Mouse (Mus musculus) liver, embryonic 11.5 days (tissue): ENCODE results near the gene Cfap74. TPM values are rescaled to one million over a fixed set of nuclear protein-coding genes. Genes with fewer than 3 reads are reported as not detected.
"Not testable (repeated sequence)": the region's sequence is repeated elsewhere in the genome, so short reads cannot be mapped to it uniquely, and the experiment has no call there.

ENCODE experiments used
- ATAC-seq: fragments of 200-750 bp; cut with Nextera tagmentation; replicated peaks from 2 replicates; pipeline ENCODE4 v1.8.0; 2017; ENCODE audit warnings: moderate number of reproducible peaks, mild to moderate bottlenecking, moderate TSS enrichment, moderate library complexity; ENCODE audit not compliant: low FRiP score
- DNase-seq: peaks from one replicate; pipeline ENCODE4 v3.0.0-alpha.2; 2017; ENCODE audit warnings: low spot score
- H3K27ac ChIP-seq: fragments of 300-500 bp; sonication (generic); 2 replicates; pipeline ENCODE4 v1.5.1; 2014; ENCODE audit warnings: mild to moderate bottlenecking, low read depth, low read length, control low read depth
- H3K27me3 ChIP-seq: fragments of 300-500 bp; sonication (generic); replicated peaks from 2 replicates; pipeline ENCODE4 v1.6.1; 2014; ENCODE audit warnings: low read length, mixed read lengths; ENCODE audit not compliant: control insufficient read depth, insufficient read depth
- H3K36me3 ChIP-seq: fragments of 300-500 bp; sonication (generic); 2 replicates; pipeline ENCODE4 v1.6.1; 2014; ENCODE audit warnings: mild to moderate bottlenecking, low read length, moderate library complexity, mixed read lengths; ENCODE audit not compliant: control insufficient read depth, insufficient read depth
- H3K4me1 ChIP-seq: fragments of 300-500 bp; sonication (generic); replicated peaks from 2 replicates; pipeline ENCODE4 v1.6.1; 2014; ENCODE audit warnings: low read length, mixed read lengths; ENCODE audit not compliant: control insufficient read depth, insufficient read depth
- H3K4me2 ChIP-seq: fragments of 300-500 bp; sonication (generic); 2 replicates; pipeline ENCODE4 v1.6.1; 2014; ENCODE audit warnings: mild to moderate bottlenecking, control low read depth, moderate library complexity
- H3K4me3 ChIP-seq: fragments of 300-500 bp; sonication (generic); 2 replicates; pipeline ENCODE4 v1.5.1; 2014; ENCODE audit warnings: low read depth, low read length, control low read depth
- H3K9ac ChIP-seq: fragments of 300-500 bp; sonication (generic); 2 replicates; pipeline ENCODE4 v1.6.1; 2014; ENCODE audit warnings: low read depth, low read length, control low read depth
- H3K9me3 ChIP-seq: fragments of 300-500 bp; sonication (generic); 2 replicates; pipeline ENCODE4 v1.6.1; 2016; ENCODE audit warnings: low read length, inconsistent platforms, mixed read lengths; ENCODE audit not compliant: control insufficient read depth
- WGBS: fragments of 180-500 bp; shearing (Covaris S2); extraction: QIAGEN DNeasy Blood & Tissue Kit; methylation state at CpG from one replicate; pipeline ENCODE4 v1.1.7; 2014; 5-methylcytosine and 5-hydroxymethylcytosine counted together
- polyA plus RNA-seq: library from polyadenylated mRNA; unstranded; fragments of >200 nt; fragmentation: Nextera tagmentation; extraction: Ambion mirVana; gene quantifications from 2 replicates; pipeline ENCODE4 v1.2.1, GENCODE M21; 2014

Cfap74 gene
- polyA plus RNA-seq, 1 experiment from 2014 or later = 1.1 TPM

GRCm38 (mm10) chr4:155420137-155420536, 11.1 kb downstream of the Cfap74 start:
- no peaks in the 10 kb centered on the region for H3K27me3 ChIP-seq
- no peaks in the 10 kb centered on the region for H3K9me3 ChIP-seq
- 82% methylated on average over 3 of the region's 3 CpGs for WGBS
- DNase-seq (no peak), ATAC-seq (no peak)
- no peaks in the 10 kb centered on the region for H3K4me1 ChIP-seq
- no peak overlapping the region for H3K9ac ChIP-seq
- H3K36me3 ChIP-seq = no peaks in the 10 kb centered on the region
- H3K27ac ChIP-seq = no peak overlapping the region
- H3K4me3 ChIP-seq = no peak overlapping the region
- H3K4me2 ChIP-seq = no peak overlapping the region

GRCm38 (mm10) chr4:155421412-155422370, 12.7 kb downstream of the Cfap74 start:
- H3K36me3 ChIP-seq, H3K27ac ChIP-seq, H3K4me1 ChIP-seq, H3K9me3 ChIP-seq, H3K27me3 ChIP-seq, H3K4me3 ChIP-seq, ATAC-seq, H3K9ac ChIP-seq, DNase-seq, H3K4me2 ChIP-seq: not testable (repeated sequence)
- WGBS = 79% methylated on average over 20 of the region's 30 CpGs

DNA sequence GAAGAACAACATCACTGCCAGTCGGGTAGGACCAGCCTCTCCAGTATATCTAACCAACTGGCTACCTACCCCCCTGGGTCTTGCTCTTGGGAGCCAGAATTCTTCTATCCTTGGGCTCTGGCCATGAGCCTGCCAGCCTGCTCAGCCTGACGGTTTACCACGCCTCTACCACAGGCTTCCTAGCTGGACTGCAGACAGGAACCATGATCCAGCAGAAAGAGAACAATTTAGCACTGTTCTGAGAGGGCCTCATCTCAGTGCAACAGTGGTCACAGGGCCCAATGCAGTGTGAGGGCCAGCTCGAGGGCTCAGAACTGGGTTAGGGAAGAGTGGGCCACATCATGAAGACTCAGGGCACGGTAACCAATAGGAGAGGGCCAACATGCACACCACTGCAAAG, 15.0 kb downstream of the Cfap74 start:
- DNase-seq (no peak), ATAC-seq (no peak)
- H3K4me1 ChIP-seq = no peaks in the 10 kb centered on the region
- H3K27me3 ChIP-seq = no peaks in the 10 kb centered on the region
- H3K4me3 ChIP-seq = no peak overlapping the region
- 76% methylated on average over 5 of the region's 5 CpGs for WGBS
- H3K9me3 ChIP-seq = no peaks in the 10 kb centered on the region
- H3K9ac ChIP-seq = no peak overlapping the region
- H3K27ac ChIP-seq = no peak overlapping the region
- H3K36me3 ChIP-seq = no peaks in the 10 kb centered on the region
- no peak overlapping the region for H3K4me2 ChIP-seq

- DNase-seq (no peak), ATAC-seq (no peak)
- H3K36me3 ChIP-seq = no peaks in the 10 kb centered on the region
- H3K4me1 ChIP-seq = no peaks in the 10 kb centered on the region
- H3K9ac ChIP-seq = no peak overlapping the region
- H3K27ac ChIP-seq = no peak overlapping the region
- H3K4me3 ChIP-seq = no peak overlapping the region
- H3K4me2 ChIP-seq = no peak overlapping the region
- no peaks in the 10 kb centered on the region for H3K9me3 ChIP-seq
- H3K27me3 ChIP-seq = no peaks in the 10 kb centered on the region
- WGBS = 69% methylated on average over 6 of the region's 6 CpGs
Observed at GRCm38 (mm10) chr4:155426272-155426671, 17.3 kb downstream of the Cfap74 start.

- DNase-seq (no peak), ATAC-seq (no peak)
- Histone ChIP-seq H3K27me3 (no peaks in the 10 kb centered on the region), H3K4me3 (no peak overlapping the region), H3K4me1 (no peaks in the 10 kb centered on the region), H3K27ac (no peak overlapping the region), H3K36me3 (no peaks in the 10 kb centered on the region), H3K9me3 (no peaks in the 10 kb centered on the region), H3K4me2 (no peak overlapping the region), H3K9ac (no peak overlapping the region)
Observed at GRCm38 (mm10) chr4:155428442-155428841, 19.5 kb downstream of the Cfap74 start.

- no peak overlapping the region for H3K4me2 ChIP-seq
- H3K27ac ChIP-seq = no peak overlapping the region
- DNase-seq (no peak), ATAC-seq (no peak)
- 73% methylated on average over 3 of the region's 3 CpGs for WGBS
- no peak overlapping the region for H3K4me3 ChIP-seq
- H3K36me3 ChIP-seq = no peaks in the 10 kb centered on the region
- H3K27me3 ChIP-seq = no peaks in the 10 kb centered on the region
- no peak overlapping the region for H3K9ac ChIP-seq
- H3K9me3 ChIP-seq = no peaks in the 10 kb centered on the region
- no peaks in the 10 kb centered on the region for H3K4me1 ChIP-seq
Observed at GRCm38 (mm10) chr4:155429202-155429601, 20.2 kb downstream of the Cfap74 start.

DNA sequence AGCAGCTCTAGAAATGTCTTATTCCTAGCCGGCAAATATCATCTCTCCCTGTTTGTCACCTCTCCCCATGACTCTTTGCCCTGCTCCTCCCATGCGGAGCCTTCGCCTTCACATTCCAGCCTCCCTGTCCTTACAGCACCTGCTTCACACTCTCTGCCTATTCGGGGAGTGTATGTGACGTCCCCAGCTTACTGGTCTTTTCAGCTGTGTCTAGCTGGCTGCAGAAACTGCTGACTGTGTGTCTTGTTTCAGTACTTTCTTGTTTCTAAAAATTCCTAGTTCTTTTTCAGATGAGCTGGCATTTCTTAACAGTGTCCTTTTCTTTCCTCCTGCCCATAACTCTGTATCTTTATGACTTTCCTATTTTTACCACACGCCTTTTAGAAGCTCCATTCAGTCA, 23.4 kb downstream of the Cfap74 start:
- no peaks in the 10 kb centered on the region for H3K9me3 ChIP-seq
- WGBS = 82% methylated on average over 6 of the region's 6 CpGs

DNA sequence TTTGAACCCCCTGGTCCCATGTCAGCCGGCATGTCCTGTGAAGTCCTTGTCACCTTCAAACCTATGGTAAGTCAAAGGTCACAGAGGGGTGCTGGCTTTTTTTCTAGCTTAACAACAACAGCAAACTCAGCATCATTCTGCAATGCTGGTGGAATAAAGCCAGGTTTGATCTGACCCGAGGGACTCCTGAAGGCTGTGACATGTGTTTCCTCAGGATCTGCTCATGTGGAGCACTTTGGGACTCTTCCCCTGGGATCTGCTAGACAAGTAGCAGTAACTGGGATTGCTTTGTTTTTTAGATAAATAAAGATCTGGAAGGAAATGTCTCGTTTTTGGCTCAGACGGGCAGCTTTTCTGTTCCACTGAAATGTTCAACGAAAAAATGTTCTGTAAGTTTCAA, 25.0 kb downstream of the Cfap74 start:
- Histone ChIP-seq H3K27ac (no peak overlapping the region), H3K4me1 (no peaks in the 10 kb centered on the region), H3K4me3 (no peak overlapping the region), H3K4me2 (no peak overlapping the region), H3K9me3 (no peaks in the 10 kb centered on the region), H3K27me3 (no peaks in the 10 kb centered on the region), H3K36me3 (no peaks in the 10 kb centered on the region), H3K9ac (no peak overlapping the region)
- WGBS = 77% methylated on average over 5 of the region's 5 CpGs
- DNase-seq (no peak), ATAC-seq (no peak)

More for the DNA sequence above, 23.4 kb downstream of the Cfap74 start:
- H3K36me3 ChIP-seq = no peaks in the 10 kb centered on the region
- no peak for ATAC-seq
- DNase-seq = no peak
- no peak overlapping the region for H3K4me2 ChIP-seq
- H3K27me3 ChIP-seq = no peaks in the 10 kb centered on the region
- H3K9ac ChIP-seq = no peak overlapping the region
- H3K27ac ChIP-seq = no peak overlapping the region
- no peak overlapping the region for H3K4me3 ChIP-seq
- H3K4me1 ChIP-seq = no peaks in the 10 kb centered on the region

- Histone ChIP-seq H3K36me3 (no peaks in the 10 kb centered on the region), H3K9ac (no peak overlapping the region), H3K4me3 (no peak overlapping the region), H3K4me2 (no peak overlapping the region), H3K9me3 (no peaks in the 10 kb centered on the region), H3K4me1 (no peaks in the 10 kb centered on the region), H3K27me3 (no peaks in the 10 kb centered on the region), H3K27ac (no peak overlapping the region)
- 57% methylated on average over 3 of the region's 3 CpGs for WGBS
- no peak for ATAC-seq
- DNase-seq = no peak
Observed at GRCm38 (mm10) chr4:155442808-155443207, 33.8 kb downstream of the Cfap74 start.
